Mouse (Mus musculus) forebrain, embryonic 14.5 days (tissue): ENCODE measurements at regions not wholly inside any gene's neighbourhood (a gene's known extent, or its start where the extent isn't known, plus 50 kb on each side); places are given as distances from the start of the nearest gene placed in this dataset.

Experiments
- ATAC-seq: fragments of 200-750 bp; cut with Nextera tagmentation; 2 replicates; pipeline ENCODE4 v1.8.0; 2017; ENCODE audit warnings: mild to moderate bottlenecking, moderate library complexity
- DNase-seq: peaks from one replicate; pipeline ENCODE4 v3.0.0-alpha.2; 2015; ENCODE audit warnings: low spot score
- H3K27ac ChIP-seq: fragments of 300-500 bp; sonication (generic); 2 replicates; pipeline ENCODE4 v1.5.1; 2014; ENCODE audit warnings: low read depth, mild to moderate bottlenecking, control low read depth, low read length, moderate library complexity
- H3K27me3 ChIP-seq: fragments of 300-500 bp; sonication (generic); replicated peaks from 2 replicates; pipeline ENCODE4 v1.6.1; 2014; ENCODE audit warnings: low read length, control low read depth, mixed read lengths; ENCODE audit not compliant: control insufficient read depth, insufficient read depth
- H3K36me3 ChIP-seq: fragments of 300-500 bp; sonication (generic); 2 replicates; pipeline ENCODE4 v1.6.1; 2014; ENCODE audit warnings: low read length, control low read depth; ENCODE audit not compliant: control insufficient read depth, insufficient read depth
- H3K4me1 ChIP-seq: fragments of 300-500 bp; sonication (generic); 2 replicates; pipeline ENCODE4 v1.6.1; 2014; ENCODE audit warnings: antibody characterized with exemption, low read length, control low read depth; ENCODE audit not compliant: control insufficient read depth, insufficient read depth
- H3K4me2 ChIP-seq: fragments of 300-500 bp; sonication (generic); 2 replicates; pipeline ENCODE4 v1.6.1; 2014; ENCODE audit warnings: mild to moderate bottlenecking, control low read depth, low read length
- H3K4me3 ChIP-seq: fragments of 300-500 bp; sonication (generic); 2 replicates; pipeline ENCODE4 v1.5.1; 2014; ENCODE audit warnings: low read depth, low read length, control low read depth
- H3K9ac ChIP-seq: fragments of 300-500 bp; sonication (generic); 2 replicates; pipeline ENCODE4 v1.6.1; 2014; ENCODE audit warnings: mild to moderate bottlenecking, low read length, control low read depth, moderate library complexity
- H3K9me3 ChIP-seq: fragments of 300-500 bp; sonication (generic); replicated peaks from 2 replicates; pipeline ENCODE4 v1.6.1; 2016; ENCODE audit warnings: low read length, control low read depth, mixed read lengths; ENCODE audit not compliant: control insufficient read depth
- WGBS: fragments of 180-500 bp; shearing (Covaris S2); extraction: QIAGEN DNeasy Blood & Tissue Kit; methylation state at CpG from one replicate; pipeline ENCODE4 v1.1.7; 2014; 5-methylcytosine and 5-hydroxymethylcytosine counted together

GRCm38 (mm10) chr14:66584699-66585098, 575.7 kb upstream of the Gulo start:
- Histone ChIP-seq H3K9ac (no peak overlapping the region), H3K27me3 (no peaks in the 10 kb centered on the region), H3K27ac (no peak overlapping the region), H3K9me3 (no peaks in the 10 kb centered on the region), H3K36me3 (no peaks in the 10 kb centered on the region), H3K4me2 (no peak overlapping the region), H3K4me1 (no peaks in the 10 kb centered on the region), H3K4me3 (no peak overlapping the region)
- ATAC-seq (no peak), DNase-seq (no peak)
- 76% methylated on average over 4 of the region's 4 CpGs for whole genome bisulfite sequencing

- no peak overlapping the region for H3K9ac ChIP-seq
- H3K4me3 ChIP-seq, result no peak overlapping the region
- DNase-seq (no peak), ATAC-seq (no peak)
- H3K36me3 ChIP-seq, result no peaks in the 10 kb centered on the region
- 78% methylated on average over 6 of the region's 6 CpGs for WGBS
- H3K4me2 ChIP-seq, result no peak overlapping the region
- H3K4me1 ChIP-seq, result no peaks in the 10 kb centered on the region
- no peaks in the 10 kb centered on the region for H3K27me3 ChIP-seq
- no peaks in the 10 kb centered on the region for H3K9me3 ChIP-seq
- no peak overlapping the region for H3K27ac ChIP-seq
Measured at GRCm38 (mm10) chr14:66579904-66580492, 571.0 kb upstream of the Gulo start.

GRCm38 (mm10) chr14:66566600-66566999, 557.6 kb upstream of the Gulo start:
- Histone ChIP-seq H3K36me3 (no peaks in the 10 kb centered on the region), H3K27me3 (no peaks in the 10 kb centered on the region), H3K4me2 (no peak overlapping the region), H3K9ac (no peak overlapping the region), H3K4me1 (no peaks in the 10 kb centered on the region), H3K27ac (no peak overlapping the region), H3K9me3 (no peaks in the 10 kb centered on the region), H3K4me3 (no peak overlapping the region)
- ATAC-seq (no peak), DNase-seq (no peak)
- 82% methylated on average over 10 of the region's 10 CpGs for WGBS

GRCm38 (mm10) chr14:66562744-66563143, 553.7 kb upstream of the Gulo start:
- H3K4me2 ChIP-seq, result no peak overlapping the region
- no peaks in the 10 kb centered on the region for H3K4me1 ChIP-seq
- no peak for ATAC-seq
- H3K9me3 ChIP-seq, result no peaks in the 10 kb centered on the region
- H3K9ac ChIP-seq, result no peak overlapping the region
- H3K27ac ChIP-seq, result no peak overlapping the region
- no peaks in the 10 kb centered on the region for H3K36me3 ChIP-seq
- no peak for DNase-seq
- H3K27me3 ChIP-seq, result no peaks in the 10 kb centered on the region
- H3K4me3 ChIP-seq, result no peak overlapping the region
- 45% methylated on average over 4 of the region's 4 CpGs for WGBS

GRCm38 (mm10) chr14:66561715-66562114, 552.7 kb upstream of the Gulo start:
- WGBS, result 71% methylated on average over 3 of the region's 3 CpGs

GRCm38 (mm10) chr14:66561042-66561590, 552.1 kb upstream of the Gulo start:
- DNase-seq (no peak), ATAC-seq (no peak)
- WGBS, result 94% methylated on average over 5 of the region's 5 CpGs
- no peaks in the 10 kb centered on the region for H3K9me3 ChIP-seq
- H3K4me1 ChIP-seq, result no peaks in the 10 kb centered on the region
- no peak overlapping the region for H3K4me3 ChIP-seq
- no peaks in the 10 kb centered on the region for H3K36me3 ChIP-seq
- H3K27ac ChIP-seq, result no peak overlapping the region
- no peak overlapping the region for H3K4me2 ChIP-seq
- H3K9ac ChIP-seq, result no peak overlapping the region
- no peaks in the 10 kb centered on the region for H3K27me3 ChIP-seq

More at GRCm38 (mm10) chr14:66561715-66562114, 552.7 kb upstream of the Gulo start:
- no peak for DNase-seq
- no peak overlapping the region for H3K27ac ChIP-seq
- ATAC-seq, result no peak
- no peaks in the 10 kb centered on the region for H3K36me3 ChIP-seq
- no peak overlapping the region for H3K4me3 ChIP-seq
- no peaks in the 10 kb centered on the region for H3K9me3 ChIP-seq
- no peak overlapping the region for H3K9ac ChIP-seq
- no peak overlapping the region for H3K4me2 ChIP-seq
- H3K27me3 ChIP-seq, result no peaks in the 10 kb centered on the region
- H3K4me1 ChIP-seq, result no peaks in the 10 kb centered on the region

GRCm38 (mm10) chr14:66558393-66558792, 549.4 kb upstream of the Gulo start:
- H3K4me2 ChIP-seq, result no peak overlapping the region
- DNase-seq, result no peak
- H3K27ac ChIP-seq, result no peak overlapping the region
- no peaks in the 10 kb centered on the region for H3K9me3 ChIP-seq
- 89% methylated on average over 5 of the region's 5 CpGs for WGBS
- H3K27me3 ChIP-seq, result no peaks in the 10 kb centered on the region
- H3K4me1 ChIP-seq, result no peaks in the 10 kb centered on the region
- ATAC-seq, result no peak
- no peak overlapping the region for H3K4me3 ChIP-seq
- no peaks in the 10 kb centered on the region for H3K36me3 ChIP-seq
- H3K9ac ChIP-seq, result no peak overlapping the region

GRCm38 (mm10) chr14:66557631-66558030, 548.6 kb upstream of the Gulo start:
- no peak overlapping the region for H3K9ac ChIP-seq
- no peaks in the 10 kb centered on the region for H3K9me3 ChIP-seq
- no peak overlapping the region for H3K27ac ChIP-seq
- no peak for ATAC-seq
- DNase-seq, result no peak
- no peak overlapping the region for H3K4me3 ChIP-seq
- H3K4me1 ChIP-seq, result no peaks in the 10 kb centered on the region
- no peaks in the 10 kb centered on the region for H3K36me3 ChIP-seq
- H3K4me2 ChIP-seq, result no peak overlapping the region
- WGBS, result 90% methylated on average over 8 of the region's 8 CpGs
- no peaks in the 10 kb centered on the region for H3K27me3 ChIP-seq

- Histone ChIP-seq H3K9me3 (no peaks in the 10 kb centered on the region), H3K4me1 (no peaks in the 10 kb centered on the region), H3K4me3 (no peak overlapping the region), H3K27ac (no peak overlapping the region), H3K27me3 (no peaks in the 10 kb centered on the region), H3K36me3 (no peaks in the 10 kb centered on the region), H3K4me2 (no peak overlapping the region), H3K9ac (no peak overlapping the region)
- DNase-seq (no peak), ATAC-seq (no peak)
- WGBS, result 78% methylated on average over 6 of the region's 6 CpGs
Measured at GRCm38 (mm10) chr14:66538498-66538897, 529.5 kb upstream of the Gulo start.
